Mouse (Mus musculus) embryonic facial prominence, embryonic 13.5 days (tissue): ENCODE results near the gene Noto. TPM values are rescaled to one million over a fixed set of nuclear protein-coding genes. Genes with fewer than 3 reads are reported as not detected.

ENCODE experiments used
- ATAC-seq: fragments of 200-750 bp; cut with Nextera tagmentation; 2 replicates; pipeline ENCODE4 v1.8.0; 2017; ENCODE audit warnings: low read depth; ENCODE audit not compliant: insufficient number of reproducible peaks, insufficient read depth, low FRiP score, low TSS enrichment
- H3K27ac ChIP-seq: fragments of 300-500 bp; sonication (generic); 2 replicates; pipeline ENCODE4 v1.5.1; 2015; ENCODE audit warnings: moderate library complexity, mild to moderate bottlenecking, inconsistent platforms
- H3K27me3 ChIP-seq: fragments of 300-500 bp; sonication (generic); 2 replicates; pipeline ENCODE4 v1.6.1; 2015; ENCODE audit warnings: mild to moderate bottlenecking, inconsistent platforms
- H3K36me3 ChIP-seq: fragments of 300-500 bp; sonication (generic); 2 replicates; pipeline ENCODE4 v1.6.1; 2015; ENCODE audit warnings: mild to moderate bottlenecking, inconsistent platforms
- H3K4me1 ChIP-seq: fragments of 300-500 bp; sonication (generic); 2 replicates; pipeline ENCODE4 v1.6.1; 2015; ENCODE audit warnings: inconsistent platforms
- H3K4me2 ChIP-seq: fragments of 300-500 bp; sonication (generic); 2 replicates; pipeline ENCODE4 v1.6.1; 2015; ENCODE audit warnings: moderate library complexity, mild to moderate bottlenecking, inconsistent platforms
- H3K4me3 ChIP-seq: fragments of 300-500 bp; sonication (generic); 2 replicates; pipeline ENCODE4 v1.5.1; 2015; ENCODE audit warnings: mild to moderate bottlenecking, inconsistent platforms
- H3K9ac ChIP-seq: fragments of 300-500 bp; sonication (generic); 2 replicates; pipeline ENCODE4 v1.6.1; 2015; ENCODE audit warnings: mild to moderate bottlenecking, inconsistent platforms
- H3K9me3 ChIP-seq: fragments of 300-500 bp; sonication (generic); 2 replicates; pipeline ENCODE4 v1.6.1; 2016; ENCODE audit warnings: inconsistent platforms
- WGBS: fragments of 180-500 bp; shearing (Covaris S2); methylation state at CpG from one replicate; pipeline ENCODE4 v1.1.7; 2015; ENCODE audit warnings: mixed read lengths; 5-methylcytosine and 5-hydroxymethylcytosine counted together
- polyA plus RNA-seq: library from polyadenylated mRNA; unstranded; fragments of >200 nt; fragmentation: Nextera tagmentation; extraction: Ambion mirVana; gene quantifications from 2 replicates; pipeline ENCODE4 v1.2.1, GENCODE M21; 2015

Noto gene
- polyA plus RNA-seq, 1 experiment from 2014 or later, result not detected

- peak within 1 kb of the TSS; percentile 90 for H3K9ac ChIP-seq
- peaks cover 34% of the 10 kb centered on the region for H3K4me1 ChIP-seq
- peak; percentile 91 for ATAC-seq
- peak within 1 kb of the TSS; percentile 96 for H3K4me2 ChIP-seq
- H3K36me3 ChIP-seq, result peaks cover 6% of the 10 kb centered on the region; the same call in 1 of the 2 replicates
- peak within 1 kb of the TSS; percentile 71 for H3K4me3 ChIP-seq
- H3K27me3 ChIP-seq, result no peaks in the 10 kb centered on the region
- H3K9me3 ChIP-seq, result no peaks in the 10 kb centered on the region
- WGBS, result under 1% methylated on average over 54 of the region's 54 CpGs
- peak within 1 kb of the TSS; percentile 94 for H3K27ac ChIP-seq
Observed at GRCm38 (mm10) chr6:85451664-85452410, 28.2 kb downstream of the Noto start, which contains the start of gene Pradc1. TSS of gene Pradc1 (minus strand) at chr6:85451970.

GRCm38 (mm10) chr6:85452411-85452665 is 28.7 kb downstream of the Noto start:
- H3K9me3 ChIP-seq, result no peaks in the 10 kb centered on the region
- H3K27me3 ChIP-seq, result no peaks in the 10 kb centered on the region
- H3K9ac ChIP-seq, result peak overlapping the region; percentile 90
- no peak for ATAC-seq
- peak overlapping the region; percentile 96 for H3K4me2 ChIP-seq
- 0 out of 2 replicates have a peak, but pooled peaks cover 1% of the 10 kb centered on the region for H3K36me3 ChIP-seq
- under 1% methylated on average over 15 of the region's 15 CpGs for WGBS
- H3K27ac ChIP-seq, result peak overlapping the region; percentile 94
- peak overlapping the region; percentile 71 for H3K4me3 ChIP-seq
- peaks cover 34% of the 10 kb centered on the region for H3K4me1 ChIP-seq

- Histone ChIP-seq H3K36me3 (no peaks in the 10 kb centered on the region), H3K4me1 (peaks cover 34% of the 10 kb centered on the region), H3K9me3 (no peaks in the 10 kb centered on the region), H3K4me2 (peak overlapping the region; percentile 96), H3K4me3 (peak overlapping the region; percentile 71), H3K27ac (peak overlapping the region; percentile 94; the same call in 1 of the 2 replicates), H3K27me3 (no peaks in the 10 kb centered on the region), H3K9ac (peak overlapping the region; percentile 90)
- 11% methylated on average over 7 of the region's 7 CpGs for WGBS
- no peak for ATAC-seq
Observed at GRCm38 (mm10) chr6:85452816-85453215, 29.1 kb downstream of the Noto start.

- H3K4me3 ChIP-seq, result no peak overlapping the region
- WGBS, result 87% methylated on average over 2 of the region's 2 CpGs
- no peaks in the 10 kb centered on the region for H3K27me3 ChIP-seq
- no peak for ATAC-seq
- H3K9me3 ChIP-seq, result no peaks in the 10 kb centered on the region
- no peak overlapping the region for H3K9ac ChIP-seq
- peaks cover 63% of the 10 kb centered on the region for H3K36me3 ChIP-seq
- peaks cover 7% of the 10 kb centered on the region; the same call in 1 of the 2 replicates for H3K4me1 ChIP-seq
- no peak overlapping the region for H3K27ac ChIP-seq
- no peak overlapping the region for H3K4me2 ChIP-seq
Observed at GRCm38 (mm10) chr6:85459621-85460020, 35.9 kb downstream of the Noto start.

GRCm38 (mm10) chr6:85465381-85465780 is 41.7 kb downstream of the Noto start:
- H3K4me2 ChIP-seq, result no peak overlapping the region
- H3K4me1 ChIP-seq, result no peaks in the 10 kb centered on the region
- no peak overlapping the region for H3K27ac ChIP-seq
- H3K27me3 ChIP-seq, result no peaks in the 10 kb centered on the region
- H3K9ac ChIP-seq, result no peak overlapping the region
- no peak for ATAC-seq
- no peak overlapping the region for H3K4me3 ChIP-seq
- H3K36me3 ChIP-seq, result peaks cover 97% of the 10 kb centered on the region
- no peaks in the 10 kb centered on the region for H3K9me3 ChIP-seq

- Histone ChIP-seq H3K4me3 (no peak overlapping the region), H3K9ac (no peak overlapping the region), H3K4me1 (no peaks in the 10 kb centered on the region), H3K9me3 (no peaks in the 10 kb centered on the region), H3K4me2 (no peak overlapping the region), H3K36me3 (peaks cover 53% of the 10 kb centered on the region), H3K27me3 (no peaks in the 10 kb centered on the region), H3K27ac (no peak overlapping the region)
- 74% methylated on average over 5 of the region's 5 CpGs for WGBS
- ATAC-seq, result no peak
Observed at GRCm38 (mm10) chr6:85469660-85470430, 46.2 kb downstream of the Noto start.

- no peak overlapping the region for H3K27ac ChIP-seq
- no peaks in the 10 kb centered on the region for H3K9me3 ChIP-seq
- peaks cover 31% of the 10 kb centered on the region for H3K36me3 ChIP-seq
- H3K4me3 ChIP-seq, result no peak overlapping the region
- H3K4me2 ChIP-seq, result no peak overlapping the region
- no peak overlapping the region for H3K9ac ChIP-seq
- no peaks in the 10 kb centered on the region for H3K27me3 ChIP-seq
- 55% methylated on average over 8 of the region's 8 CpGs for WGBS
- no peak for ATAC-seq
- H3K4me1 ChIP-seq, result no peaks in the 10 kb centered on the region
Observed at GRCm38 (mm10) chr6:85471962-85472361, 48.3 kb downstream of the Noto start.

- Histone ChIP-seq H3K9ac (no peak overlapping the region; the same call in 1 of the 2 replicates), H3K36me3 (peaks cover 26% of the 10 kb centered on the region), H3K4me3 (no peak overlapping the region), H3K27ac (no peak overlapping the region), H3K4me2 (no peak overlapping the region), H3K4me1 (0 out of 2 replicates have a peak, but pooled peaks cover 2% of the 10 kb centered on the region), H3K9me3 (no peaks in the 10 kb centered on the region), H3K27me3 (peaks cover 2% of the 10 kb centered on the region; the same call in 1 of the 2 replicates)
- no peak for ATAC-seq
- 49% methylated on average over 5 of the region's 5 CpGs for WGBS
Observed at GRCm38 (mm10) chr6:85472542-85472941, 48.9 kb downstream of the Noto start.

GRCm38 (mm10) chr6:85475581-85475980 is 51.9 kb downstream of the Noto start:
- 90% methylated on average over 3 of the region's 3 CpGs for WGBS
- Histone ChIP-seq H3K4me2 (no peak overlapping the region), H3K4me3 (no peak overlapping the region), H3K36me3 (no peaks in the 10 kb centered on the region), H3K27me3 (peaks cover 30% of the 10 kb centered on the region), H3K9ac (no peak overlapping the region), H3K4me1 (0 out of 2 replicates have a peak, but pooled peaks cover 2% of the 10 kb centered on the region), H3K27ac (no peak overlapping the region), H3K9me3 (no peaks in the 10 kb centered on the region)
- ATAC-seq, result no peak

GRCm38 (mm10) chr6:85477366-85477917 is 53.8 kb downstream of the Noto start:
- 34% methylated on average over 10 of the region's 10 CpGs for WGBS
- Histone ChIP-seq H3K4me1 (0 out of 2 replicates have a peak, but pooled peaks cover 2% of the 10 kb centered on the region), H3K4me2 (no peak overlapping the region), H3K9ac (no peak overlapping the region), H3K27me3 (peaks cover 45% of the 10 kb centered on the region), H3K36me3 (no peaks in the 10 kb centered on the region), H3K4me3 (no peak overlapping the region), H3K27ac (no peak overlapping the region), H3K9me3 (no peaks in the 10 kb centered on the region)
- ATAC-seq, result no peak

- 0 out of 2 replicates have a peak, but pooled peaks cover 2% of the 10 kb centered on the region for H3K4me1 ChIP-seq
- no peak overlapping the region for H3K9ac ChIP-seq
- no peak overlapping the region for H3K4me2 ChIP-seq
- H3K36me3 ChIP-seq, result no peaks in the 10 kb centered on the region
- no peak overlapping the region for H3K4me3 ChIP-seq
- no peak for ATAC-seq
- no peaks in the 10 kb centered on the region for H3K9me3 ChIP-seq
- H3K27ac ChIP-seq, result no peak overlapping the region
- 44% methylated on average over 14 of the region's 14 CpGs for WGBS
- peaks cover 55% of the 10 kb centered on the region for H3K27me3 ChIP-seq
Observed at GRCm38 (mm10) chr6:85478416-85478815, 54.7 kb downstream of the Noto start.
